Comparison of ENCODE assay signal across 21 mouse cellular contexts in genomic region chr1:175607838-175608585, GRCm38 (mm10). TPM values are rescaled to one million over a fixed set of nuclear protein-coding genes. Genes with fewer than 3 reads are reported as not detected.
DNase-seq lines count a peak whose midpoint lies in the region; ATAC-seq and TF ChIP-seq lines count a peak whose summit lies in the region.
"Had no signal": no experiment of that assay in that cellular context is flagged by ENCODE, and none has a peak within 500 bp of the region (broad histone marks: within the 10 kb centered on the region; RNA-seq: fewer than 3 reads in every experiment).

No protein-coding gene starts in this region.

- no peak overlapping the region for H3K4me3 ChIP-seq in liver, embryonic 12.5 days
- no peak overlapping the region for H3K4me3 ChIP-seq in lung, postnatal 0 days (ENCODE audit: low read depth, low read length)
- no peak overlapping the region for H3K4me3 ChIP-seq in hindbrain, embryonic 10.5 days
- H3K4me3 ChIP-seq: heart, embryonic 10.5 days; hindbrain, embryonic 15.5 days; limb, embryonic 12.5 days; myocyte had no signal

- ATAC-seq in liver, embryonic 12.5 days: peak; percentile 78
- peak; percentile 52 for ATAC-seq in lung, postnatal 0 days
- ATAC-seq: forebrain, embryonic 16.5 days; Patski had no signal

- no peaks in the 10 kb centered on the region for H3K9me3 ChIP-seq in liver, embryonic 12.5 days (replicated peaks)
- H3K9me3 ChIP-seq in lung, postnatal 0 days (ENCODE audit: low read length): no peaks in the 10 kb centered on the region
- no peaks in the 10 kb centered on the region for H3K9me3 ChIP-seq in hindbrain, embryonic 10.5 days
- H3K9me3 ChIP-seq: heart, embryonic 10.5 days; hindbrain, embryonic 15.5 days; limb, embryonic 12.5 days had no signal

- peak; percentile 24 to 25 for DNase-seq in urinary bladder, postnatal 36 days (ENCODE audit: low spot score in 2 of 2)
- no peak for DNase-seq in urinary bladder, adult 2 months (ENCODE audit: low spot score)
- DNase-seq in lung, postnatal 0 days (ENCODE audit: low spot score): peak; percentile 30
- DNase-seq in yolk sac, embryonic 10.5 days (ENCODE audit: low spot score): peak; percentile 75
- no peak for DNase-seq in T-cell, adult 2 months (ENCODE audit: low spot score)
- DNase-seq in hindbrain, embryonic 10.5 days (ENCODE audit: low spot score): no peak
- DNase-seq in adipocyte (ENCODE audit: low spot score): no peak
- DNase-seq: adrenal gland, postnatal 25 days; cerebellum, adult 11 months; cerebellum, postnatal 10 days; gastrocnemius, postnatal 36 days; kidney, adult 11 months; midbrain, embryonic 14.5 days had no signal

- peaks cover 92% of the 10 kb centered on the region for H3K36me3 ChIP-seq in liver, embryonic 12.5 days
- H3K36me3 ChIP-seq in lung, postnatal 0 days (ENCODE audit: insufficient read depth, low read length): peaks cover 30% of the 10 kb centered on the region
- H3K36me3 ChIP-seq in hindbrain, embryonic 10.5 days: peaks cover 96% of the 10 kb centered on the region

- no peak for TF ChIP-seq CTCF in lung, postnatal 0 days (IDR thresholded peaks at IDR 0.05)

- no peak for TF ChIP-seq EP300 in lung, postnatal 0 days (IDR thresholded peaks at IDR 0.05)

- no peaks in the 10 kb centered on the region for H3K4me1 ChIP-seq in liver, embryonic 12.5 days
- H3K4me1 ChIP-seq in lung, postnatal 0 days (ENCODE audit: insufficient read depth, low read depth, low read length): no peaks in the 10 kb centered on the region
- H3K4me1 ChIP-seq in hindbrain, embryonic 10.5 days (replicated peaks): no peaks in the 10 kb centered on the region
- H3K4me1 ChIP-seq: heart, embryonic 10.5 days; hindbrain, embryonic 15.5 days; limb, embryonic 12.5 days had no signal

- 80% methylated on average over 18 of the region's 18 CpGs for WGBS in liver, embryonic 12.5 days (ENCODE audit: insufficient replicate concordance)
- 66% methylated on average over 18 of the region's 18 CpGs for WGBS in lung, postnatal 0 days
- 93% methylated on average over 18 of the region's 18 CpGs for WGBS in hindbrain, embryonic 10.5 days

- H3K27ac ChIP-seq in liver, embryonic 12.5 days: no peak overlapping the region; the same call in 1 of the 2 replicates
- H3K27ac ChIP-seq in lung, postnatal 0 days (ENCODE audit: low read length): no peak overlapping the region
- no peak overlapping the region for H3K27ac ChIP-seq in hindbrain, embryonic 10.5 days
- H3K27ac ChIP-seq: heart, embryonic 10.5 days; hindbrain, embryonic 15.5 days; limb, embryonic 12.5 days had no signal

- H3K4me2 ChIP-seq in liver, embryonic 12.5 days: no peak overlapping the region
- no peak overlapping the region for H3K4me2 ChIP-seq in lung, postnatal 0 days (replicated peaks; ENCODE audit: low read depth, low read length)
- H3K4me2 ChIP-seq: hindbrain, embryonic 15.5 days; limb, embryonic 12.5 days had no signal

- no peaks in the 10 kb centered on the region for H3K27me3 ChIP-seq in liver, embryonic 12.5 days (replicated peaks)
- H3K27me3 ChIP-seq in lung, postnatal 0 days (replicated peaks; ENCODE audit: insufficient read depth, low read length): no peaks in the 10 kb centered on the region
- H3K27me3 ChIP-seq in hindbrain, embryonic 10.5 days (ENCODE audit: insufficient read depth, poor library complexity, severe bottlenecking): no peaks in the 10 kb centered on the region
- H3K27me3 ChIP-seq: hindbrain, embryonic 15.5 days; limb, embryonic 12.5 days; Patski had no signal

- no peak overlapping the region for H3K9ac ChIP-seq in liver, embryonic 12.5 days
- no peak overlapping the region for H3K9ac ChIP-seq in lung, postnatal 0 days (replicated peaks; ENCODE audit: low read depth)
- H3K9ac ChIP-seq: hindbrain, embryonic 15.5 days; limb, embryonic 12.5 days had no signal

RNA-seq across cellular contexts. Expression of gene Kmo, which starts 12.2 kb away (rescaled TPM):
- 2.0 and 2.3 TPM in 2 replicates for polyA plus RNA-seq in urinary bladder, adult 2 months (2012; rRNA removed)
- polyA plus RNA-seq in liver, embryonic 12.5 days (2016; fragmentation: Nextera tagmentation; extraction: Ambion mirVana): 2.9 and 3.2 TPM in 2 replicates
- 0.12 and 0.21 TPM in 2 replicates for polyA plus RNA-seq in lung, postnatal 0 days (2015; fragmentation: Nextera tagmentation; extraction: Ambion mirVana)
- polyA plus RNA-seq in hindbrain, embryonic 10.5 days (2016; fragmentation: Nextera tagmentation; extraction: Ambion mirVana): 0.05 and 0.16 TPM in 2 replicates
- polyA plus RNA-seq: forebrain, embryonic 16.5 days; hindbrain, embryonic 15.5 days; midbrain, embryonic 14.5 days; myocyte; neural tube, embryonic 14.5 days had no signal

RNA-seq across cellular contexts. Expression of gene Fh1, which starts 17.4 kb away (rescaled TPM):
- 97.5 and 98.0 TPM in 2 replicates for polyA plus RNA-seq in urinary bladder, adult 2 months (2012; rRNA removed)
- 80.2 and 87.8 TPM in 2 replicates for polyA plus RNA-seq in liver, embryonic 12.5 days (2016; fragmentation: Nextera tagmentation; extraction: Ambion mirVana)
- 67.2 and 69.0 TPM in 2 replicates for polyA plus RNA-seq in lung, postnatal 0 days (2015; fragmentation: Nextera tagmentation; extraction: Ambion mirVana)
- polyA plus RNA-seq in hindbrain, embryonic 10.5 days (2016; fragmentation: Nextera tagmentation; extraction: Ambion mirVana): 114 and 123 TPM in 2 replicates

Comparison
In these comparisons a context has a peak if more than half of its experiments do, and no peak if none do; other contexts are left out.
1. DNase-seq: peak in urinary bladder, postnatal 36 days (2 of 2), lung, postnatal 0 days (single experiment) and yolk sac, embryonic 10.5 days (single experiment); none in urinary bladder, adult 2 months (single experiment), T-cell, adult 2 months (single experiment), hindbrain, embryonic 10.5 days (single experiment) and adipocyte (single experiment).